Mouse (Mus musculus) stomach, postnatal 0 days (tissue): ENCODE measurements around the gene Cacna2d4. TPM values are rescaled to one million over a fixed set of nuclear protein-coding genes. Genes with fewer than 3 reads are reported as not detected.
"Not testable (repeated sequence)": the region's sequence is repeated elsewhere in the genome, so short reads cannot be mapped to it uniquely, and the experiment has no call there.

Experiments used
- ATAC-seq: fragments of 200-750 bp; cut with Nextera tagmentation; 2 replicates; pipeline ENCODE4 v1.8.0; 2017; ENCODE audit not compliant: low FRiP score, low TSS enrichment
- DNase-seq: peaks from one replicate; pipeline ENCODE4 v3.0.0-alpha.2; 2016; ENCODE audit warnings: low spot score
- H3K27ac ChIP-seq: fragments of 300-500 bp; sonication (generic); replicated peaks from 2 replicates; pipeline ENCODE4 v1.5.1; 2014; ENCODE audit warnings: mild to moderate bottlenecking, control low read depth
- H3K27me3 ChIP-seq: fragments of 300-500 bp; sonication (generic); 2 replicates; pipeline ENCODE4 v1.6.1; 2014; ENCODE audit warnings: low read length; ENCODE audit not compliant: control insufficient read depth, insufficient read depth
- H3K36me3 ChIP-seq: fragments of 300-500 bp; sonication (generic); 2 replicates; pipeline ENCODE4 v1.6.1; 2014; ENCODE audit warnings: low read length, mixed read lengths; ENCODE audit not compliant: control insufficient read depth, insufficient read depth
- H3K4me1 ChIP-seq: fragments of 300-500 bp; sonication (generic); replicated peaks from 2 replicates; pipeline ENCODE4 v1.6.1; 2014; ENCODE audit warnings: antibody characterized with exemption; ENCODE audit not compliant: control insufficient read depth, insufficient read depth
- H3K4me2 ChIP-seq: fragments of 300-500 bp; sonication (generic); replicated peaks from 2 replicates; pipeline ENCODE4 v1.6.1; 2014; ENCODE audit warnings: low read depth, mild to moderate bottlenecking, control low read depth, moderate library complexity
- H3K4me3 ChIP-seq: fragments of 300-500 bp; sonication (generic); 2 replicates; pipeline ENCODE4 v1.5.1; 2014; ENCODE audit warnings: low read depth, low read length, control low read depth
- H3K9ac ChIP-seq: fragments of 300-500 bp; sonication (generic); 2 replicates; pipeline ENCODE4 v1.6.1; 2014; ENCODE audit warnings: mild to moderate bottlenecking, low read length, control low read depth, mixed read lengths
- H3K9me3 ChIP-seq: fragments of 300-500 bp; sonication (generic); 2 replicates; pipeline ENCODE4 v1.6.1; 2016; ENCODE audit warnings: low read length; ENCODE audit not compliant: control insufficient read depth
- CTCF ChIP-seq: IDR thresholded peaks from 2 replicates; pipeline ENCODE4 v1.5.1; 2016; ENCODE audit warnings: antibody characterized with exemption, low read depth, mild to moderate bottlenecking, moderate library complexity
- EP300 ChIP-seq: optimal IDR thresholded peaks from 2 replicates; pipeline ENCODE3; 2016; ENCODE audit warnings: antibody characterized with exemption
- WGBS: fragments of 180-500 bp; shearing (Covaris S2); extraction: QIAGEN DNeasy Blood & Tissue Kit; methylation state at CpG from one replicate; pipeline ENCODE4 v1.1.7; 2014; 5-methylcytosine and 5-hydroxymethylcytosine counted together
- polyA plus RNA-seq: library from polyadenylated mRNA; unstranded; fragments of >200 nt; fragmentation: Nextera tagmentation; extraction: Ambion mirVana; gene quantifications from 2 replicates; pipeline ENCODE4 v1.2.1, GENCODE M21; 2015

Cacna2d4 gene
- polyA plus RNA-seq, 1 experiment from 2014 or later: 0.13 TPM

DNA sequence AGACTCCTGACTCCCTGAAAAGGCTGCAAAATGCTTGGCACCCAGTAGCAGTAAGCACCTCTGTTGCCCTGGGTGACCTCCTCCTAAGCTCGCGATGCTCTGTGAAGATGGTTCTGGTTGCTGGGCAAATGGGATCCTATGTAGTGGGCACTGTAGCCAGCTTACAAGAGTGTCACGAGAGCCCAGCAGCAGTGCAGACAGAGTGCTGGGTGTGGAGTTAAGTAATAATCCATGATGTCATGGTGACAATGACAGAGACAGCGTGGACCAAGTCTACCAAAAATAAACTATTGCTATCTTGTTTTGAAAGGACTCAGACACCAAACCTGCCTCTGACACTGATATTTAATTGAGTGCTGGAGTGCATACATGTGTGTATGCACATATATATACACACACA, 34.8 kb upstream of the Cacna2d4 start:
- no peak overlapping the region for H3K9ac ChIP-seq
- ATAC-seq (no peak), DNase-seq (no peak)
- no peak overlapping the region for H3K4me3 ChIP-seq
- no peak overlapping the region for H3K27ac ChIP-seq
- no peak overlapping the region for H3K4me2 ChIP-seq
- H3K4me1 ChIP-seq: peaks cover 5% of the 10 kb centered on the region; the same call in 1 of the 2 replicates
- H3K36me3 ChIP-seq: peaks cover 2% of the 10 kb centered on the region; the same call in 1 of the 2 replicates
- no peak for TF ChIP-seq EP300
- no peak for TF ChIP-seq CTCF
- no peaks in the 10 kb centered on the region for H3K27me3 ChIP-seq
- WGBS: 90% methylated on average over 4 of the region's 4 CpGs
- no peaks in the 10 kb centered on the region for H3K9me3 ChIP-seq

DNA sequence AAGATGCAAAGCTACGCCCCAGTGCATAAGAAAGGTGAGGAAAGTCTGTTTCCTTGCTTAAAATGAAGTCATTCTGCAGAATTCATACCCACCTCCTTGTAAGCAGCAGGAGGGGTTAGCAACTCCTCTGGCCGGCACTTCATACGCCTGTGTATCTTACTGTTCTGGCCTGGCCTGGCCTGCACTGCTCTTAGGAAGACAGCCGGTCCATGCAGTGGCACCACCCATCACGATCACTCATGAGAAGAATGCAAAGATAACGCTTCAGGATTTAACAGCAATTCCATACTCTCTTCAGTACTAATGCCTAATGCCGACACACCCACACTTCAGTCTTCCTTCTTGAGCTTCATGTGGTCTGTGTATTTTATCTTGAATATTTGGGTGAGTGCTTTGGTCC, 32.0 kb upstream of the Cacna2d4 start:
- H3K4me2 ChIP-seq: no peak overlapping the region
- ATAC-seq (no peak), DNase-seq (no peak)
- peaks cover 5% of the 10 kb centered on the region; the same call in 1 of the 2 replicates for H3K4me1 ChIP-seq
- peaks cover 2% of the 10 kb centered on the region; the same call in 1 of the 2 replicates for H3K36me3 ChIP-seq
- TF ChIP-seq CTCF (no peak), EP300 (no peak)
- H3K27me3 ChIP-seq: no peaks in the 10 kb centered on the region
- WGBS: 75% methylated on average over 7 of the region's 7 CpGs
- no peak overlapping the region for H3K4me3 ChIP-seq
- no peaks in the 10 kb centered on the region for H3K9me3 ChIP-seq
- no peak overlapping the region for H3K27ac ChIP-seq
- no peak overlapping the region for H3K9ac ChIP-seq

DNA sequence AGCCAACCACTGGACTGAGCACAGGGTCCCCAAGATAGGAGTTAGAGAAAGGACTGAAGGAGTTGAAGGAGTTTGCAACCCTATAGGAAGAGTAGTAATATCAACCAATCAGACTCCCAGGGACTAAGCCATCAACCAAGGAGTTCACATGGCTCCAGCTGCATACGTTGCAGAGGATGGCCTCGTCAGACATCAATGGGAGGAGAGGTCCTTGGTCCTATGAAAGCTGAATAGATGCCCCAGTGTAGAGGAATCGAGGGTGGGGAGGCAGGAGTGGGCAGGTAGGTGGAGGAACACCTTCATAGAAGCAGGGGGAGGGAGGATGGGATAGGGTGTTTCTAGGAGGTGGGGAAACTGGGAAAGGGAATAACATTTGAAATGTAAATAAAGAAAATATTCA, 31.4 kb upstream of the Cacna2d4 start:
- TF ChIP-seq CTCF: no peak
- TF ChIP-seq EP300: no peak
- H3K36me3 ChIP-seq: peaks cover 2% of the 10 kb centered on the region; the same call in 1 of the 2 replicates
- no peaks in the 10 kb centered on the region for H3K9me3 ChIP-seq
- H3K9ac ChIP-seq: no peak overlapping the region
- H3K27ac ChIP-seq: no peak overlapping the region
- peaks cover 4% of the 10 kb centered on the region; the same call in 1 of the 2 replicates for H3K4me1 ChIP-seq
- no peak for ATAC-seq
- WGBS: 69% methylated on average over 3 of the region's 3 CpGs
- DNase-seq: no peak
- no peak overlapping the region for H3K4me3 ChIP-seq
- H3K27me3 ChIP-seq: no peaks in the 10 kb centered on the region
- no peak overlapping the region for H3K4me2 ChIP-seq

- H3K4me2 ChIP-seq, ATAC-seq, DNase-seq, H3K9me3 ChIP-seq, H3K27me3 ChIP-seq, H3K27ac ChIP-seq, H3K9ac ChIP-seq, H3K36me3 ChIP-seq, H3K4me1 ChIP-seq, H3K4me3 ChIP-seq: not testable (repeated sequence)
- WGBS: 86% methylated on average over 7 of the region's 7 CpGs
Measured at GRCm38 (mm10) chr6:119206006-119206405, 30.3 kb upstream of the Cacna2d4 start.

DNA sequence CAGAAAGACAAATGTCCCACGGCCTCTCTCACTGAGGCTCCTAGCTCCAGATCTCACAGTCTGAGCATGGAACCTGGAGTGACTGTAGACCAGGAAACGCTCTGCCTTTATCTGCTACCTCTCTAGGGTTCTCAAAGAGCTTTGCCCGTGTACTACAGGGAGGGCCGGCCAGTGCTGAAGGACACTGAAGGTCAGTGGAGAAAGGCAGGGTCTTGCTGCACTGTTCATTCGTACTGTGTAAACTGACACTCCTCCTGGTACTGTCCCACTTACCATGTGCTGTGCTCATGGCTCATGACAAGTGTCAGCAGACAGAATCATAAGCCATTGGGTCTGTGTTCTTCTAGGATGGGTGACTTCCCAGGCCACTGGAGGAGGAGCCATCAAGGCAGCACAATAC, 23.0 kb upstream of the Cacna2d4 start:
- Histone ChIP-seq H3K36me3 (peaks cover 6% of the 10 kb centered on the region), H3K27me3 (no peaks in the 10 kb centered on the region), H3K9me3 (no peaks in the 10 kb centered on the region), H3K4me3 (no peak overlapping the region), H3K4me2 (no peak overlapping the region), H3K27ac (no peak overlapping the region), H3K4me1 (no peaks in the 10 kb centered on the region), H3K9ac (no peak overlapping the region)
- WGBS: 71% methylated on average over 5 of the region's 5 CpGs
- no peak for ATAC-seq
- DNase-seq: no peak
- no peak for TF ChIP-seq EP300
- TF ChIP-seq CTCF: no peak

- Histone ChIP-seq H3K4me1 (no peaks in the 10 kb centered on the region), H3K27ac (no peak overlapping the region), H3K4me2 (no peak overlapping the region), H3K9me3 (no peaks in the 10 kb centered on the region), H3K9ac (no peak overlapping the region), H3K4me3 (no peak overlapping the region), H3K36me3 (peaks cover 6% of the 10 kb centered on the region), H3K27me3 (no peaks in the 10 kb centered on the region)
- 75% methylated on average over 6 of the region's 6 CpGs for WGBS
- ATAC-seq (no peak), DNase-seq (no peak)
- TF ChIP-seq CTCF (no peak), EP300 (no peak)
Measured at GRCm38 (mm10) chr6:119214190-119214589, 22.1 kb upstream of the Cacna2d4 start.
